Mouse (Mus musculus): Measurements from ENCODE around the gene Rbpjl. TPM values are rescaled to one million over a fixed set of nuclear protein-coding genes. Genes with fewer than 3 reads are reported as not detected.

Rbpjl gene
- polyA plus RNA-seq, 1 experiment from 2014 or later, result not detected

- H3K9ac ChIP-seq, result peak within 1 kb of the TSS; percentile 55
- peak; percentile 37; the same call in 1 of the 2 replicates for ATAC-seq (replicated peaks)
- no peak within 1 kb of the TSS for H3K27ac ChIP-seq
- H3K4me2 ChIP-seq, result peak within 1 kb of the TSS; percentile 98
- no peaks in the 10 kb centered on the region for H3K36me3 ChIP-seq (replicated peaks)
- peaks cover 20% of the 10 kb centered on the region for H3K4me1 ChIP-seq
- H3K4me3 ChIP-seq, result peak within 1 kb of the TSS; percentile 57
- H3K9me3 ChIP-seq, result no peaks in the 10 kb centered on the region
- H3K27me3 ChIP-seq (replicated peaks), result peaks cover 14% of the 10 kb centered on the region; the same call in 1 of the 2 replicates
- WGBS, result 7% methylated on average over 18 of the region's 18 CpGs
These were observed 40.6 kb downstream of the Rbpjl start, which contains the start of gene Sdc4 for GRCm38 (mm10) chr2:164443460-164444000. TSS of gene Sdc4 (minus strand) at chr2:164443887.

GRCm38 (mm10) chr2:164444701-164445100 lies 41.8 kb downstream of the Rbpjl start:
- H3K9ac ChIP-seq, result no peak overlapping the region
- H3K36me3 ChIP-seq (replicated peaks), result no peaks in the 10 kb centered on the region
- peaks cover 20% of the 10 kb centered on the region for H3K4me1 ChIP-seq
- WGBS, result 88% methylated on average over 2 of the region's 2 CpGs
- H3K27me3 ChIP-seq (replicated peaks), result peaks cover 14% of the 10 kb centered on the region; the same call in 1 of the 2 replicates
- no peak overlapping the region for H3K4me2 ChIP-seq
- ATAC-seq (replicated peaks), result no peak
- H3K4me3 ChIP-seq, result no peak overlapping the region
- H3K9me3 ChIP-seq, result no peaks in the 10 kb centered on the region
- H3K27ac ChIP-seq, result no peak overlapping the region

GRCm38 (mm10) chr2:164445399-164446085 lies 42.6 kb downstream of the Rbpjl start:
- Histone ChIP-seq H3K4me1 (peaks cover 20% of the 10 kb centered on the region), H3K4me2 (no peak overlapping the region), H3K9me3 (no peaks in the 10 kb centered on the region), H3K36me3 (replicated peaks) (no peaks in the 10 kb centered on the region), H3K4me3 (no peak overlapping the region), H3K27me3 (replicated peaks) (peaks cover 14% of the 10 kb centered on the region; the same call in 1 of the 2 replicates), H3K27ac (no peak overlapping the region), H3K9ac (no peak overlapping the region)
- WGBS, result 88% methylated on average over 3 of the region's 3 CpGs
- no peak for ATAC-seq (replicated peaks)

- Histone ChIP-seq H3K36me3 (replicated peaks) (no peaks in the 10 kb centered on the region), H3K4me2 (no peak overlapping the region), H3K4me1 (peaks cover 20% of the 10 kb centered on the region), H3K4me3 (no peak overlapping the region), H3K27ac (no peak overlapping the region), H3K9me3 (no peaks in the 10 kb centered on the region), H3K27me3 (replicated peaks) (peaks cover 12% of the 10 kb centered on the region; the same call in 1 of the 2 replicates), H3K9ac (no peak overlapping the region)
- 84% methylated on average over 3 of the region's 3 CpGs for WGBS
- no peak for ATAC-seq (replicated peaks)
These were observed 43.1 kb downstream of the Rbpjl start for GRCm38 (mm10) chr2:164446086-164446469.

GRCm38 (mm10) chr2:164448140-164448539 lies 45.2 kb downstream of the Rbpjl start:
- peaks cover 7% of the 10 kb centered on the region for H3K4me1 ChIP-seq
- H3K27me3 ChIP-seq (replicated peaks), result no peaks in the 10 kb centered on the region
- no peaks in the 10 kb centered on the region for H3K36me3 ChIP-seq (replicated peaks)
- no peak overlapping the region for H3K4me2 ChIP-seq
- H3K4me3 ChIP-seq, result no peak overlapping the region
- no peaks in the 10 kb centered on the region for H3K9me3 ChIP-seq
- H3K9ac ChIP-seq, result no peak overlapping the region
- no peak for ATAC-seq (replicated peaks)
- 94% methylated on average over 1 of the region's 1 CpGs for WGBS
- H3K27ac ChIP-seq, result no peak overlapping the region

GRCm38 (mm10) chr2:164448921-164449320 lies 46.0 kb downstream of the Rbpjl start:
- no peaks in the 10 kb centered on the region for H3K36me3 ChIP-seq (replicated peaks)
- H3K4me3 ChIP-seq, result no peak overlapping the region
- no peaks in the 10 kb centered on the region for H3K9me3 ChIP-seq
- H3K27me3 ChIP-seq (replicated peaks), result no peaks in the 10 kb centered on the region
- H3K27ac ChIP-seq, result no peak overlapping the region
- H3K4me1 ChIP-seq, result no peaks in the 10 kb centered on the region
- WGBS, result 82% methylated on average over 5 of the region's 5 CpGs
- no peak overlapping the region for H3K4me2 ChIP-seq
- no peak for ATAC-seq (replicated peaks)
- no peak overlapping the region for H3K9ac ChIP-seq

- Histone ChIP-seq H3K9me3 (no peaks in the 10 kb centered on the region), H3K4me3 (no peak overlapping the region), H3K4me1 (no peaks in the 10 kb centered on the region), H3K27me3 (replicated peaks) (no peaks in the 10 kb centered on the region), H3K9ac (no peak overlapping the region), H3K4me2 (no peak overlapping the region), H3K36me3 (replicated peaks) (no peaks in the 10 kb centered on the region), H3K27ac (no peak overlapping the region)
- WGBS, result 93% methylated on average over 14 of the region's 14 CpGs
- no peak for ATAC-seq (replicated peaks)
These were observed 46.6 kb downstream of the Rbpjl start for GRCm38 (mm10) chr2:164449341-164450042.

- Histone ChIP-seq H3K27ac (no peak overlapping the region), H3K36me3 (replicated peaks) (no peaks in the 10 kb centered on the region), H3K9ac (no peak overlapping the region), H3K27me3 (replicated peaks) (no peaks in the 10 kb centered on the region; the same call in 1 of the 2 replicates), H3K4me2 (no peak overlapping the region), H3K9me3 (no peaks in the 10 kb centered on the region), H3K4me3 (no peak overlapping the region), H3K4me1 (0 out of 2 replicates have a peak, but pooled peaks cover 6% of the 10 kb centered on the region)
- 44% methylated on average over 13 of the region's 13 CpGs for WGBS
- ATAC-seq (replicated peaks), result no peak
These were observed 49.2 kb downstream of the Rbpjl start for GRCm38 (mm10) chr2:164452000-164452676.

GRCm38 (mm10) chr2:164453047-164453757 lies 50.3 kb downstream of the Rbpjl start:
- Histone ChIP-seq H3K9me3 (no peaks in the 10 kb centered on the region), H3K27ac (no peak overlapping the region), H3K27me3 (replicated peaks) (no peaks in the 10 kb centered on the region; the same call in 1 of the 2 replicates), H3K4me2 (no peak overlapping the region), H3K9ac (no peak overlapping the region), H3K4me3 (no peak overlapping the region), H3K4me1 (0 out of 2 replicates have a peak, but pooled peaks cover 6% of the 10 kb centered on the region), H3K36me3 (replicated peaks) (no peaks in the 10 kb centered on the region)
- ATAC-seq (replicated peaks), result no peak
- 84% methylated on average over 14 of the region's 14 CpGs for WGBS

GRCm38 (mm10) chr2:164453887-164454500 lies 51.1 kb downstream of the Rbpjl start:
- no peak overlapping the region for H3K4me2 ChIP-seq
- no peak overlapping the region for H3K27ac ChIP-seq
- 0 out of 2 replicates have a peak, but pooled peaks cover 6% of the 10 kb centered on the region for H3K4me1 ChIP-seq
- no peak for ATAC-seq (replicated peaks)
- H3K9me3 ChIP-seq, result no peaks in the 10 kb centered on the region
- 76% methylated on average over 7 of the region's 7 CpGs for WGBS
- H3K9ac ChIP-seq, result no peak overlapping the region
- no peaks in the 10 kb centered on the region for H3K36me3 ChIP-seq (replicated peaks)
- no peak overlapping the region for H3K4me3 ChIP-seq
- H3K27me3 ChIP-seq (replicated peaks), result no peaks in the 10 kb centered on the region; the same call in 1 of the 2 replicates

GRCm38 (mm10) chr2:164454846-164455245 lies 51.9 kb downstream of the Rbpjl start:
- H3K27me3 ChIP-seq (replicated peaks), result no peaks in the 10 kb centered on the region; the same call in 1 of the 2 replicates
- H3K9me3 ChIP-seq, result no peaks in the 10 kb centered on the region
- no peak overlapping the region for H3K4me2 ChIP-seq
- no peak overlapping the region for H3K4me3 ChIP-seq
- no peak overlapping the region for H3K9ac ChIP-seq
- WGBS, result 88% methylated on average over 10 of the region's 10 CpGs
- no peak for ATAC-seq (replicated peaks)
- 0 out of 2 replicates have a peak, but pooled peaks cover 6% of the 10 kb centered on the region for H3K4me1 ChIP-seq
- no peaks in the 10 kb centered on the region for H3K36me3 ChIP-seq (replicated peaks)
- H3K27ac ChIP-seq, result no peak overlapping the region

All from midbrain, embryonic 15.5 days (tissue).